ENCODE assay signal across 11 mouse cellular contexts in genomic region chr4:155700425-155700824, GRCm38 (mm10). TPM values are rescaled to one million over a fixed set of nuclear protein-coding genes. Genes with fewer than 3 reads are reported as not detected.
A peak's percentile ranks its signal among the peaks of the same experiment; 100 is the strongest.
DNase-seq lines count a peak whose midpoint lies in the region; ATAC-seq and TF ChIP-seq lines count a peak whose summit lies in the region.
"Had no signal": no experiment of that assay in that cellular context is flagged by ENCODE, and none has a peak within 500 bp of the region (broad histone marks: within the 10 kb centered on the region; RNA-seq: fewer than 3 reads in every experiment).

No protein-coding gene starts in this region.

- no peaks in the 10 kb centered on the region for H3K36me3 ChIP-seq in embryonic facial prominence, embryonic 11.5 days (replicated peaks; ENCODE audit: control insufficient read depth, insufficient read depth, low read depth, low read length)
- no peaks in the 10 kb centered on the region for H3K36me3 ChIP-seq in embryonic facial prominence, embryonic 10.5 days (replicated peaks)

- no peak overlapping the region for H3K27ac ChIP-seq in embryonic facial prominence, embryonic 11.5 days (replicated peaks; ENCODE audit: low read depth, low read length)
- no peak overlapping the region for H3K27ac ChIP-seq in embryonic facial prominence, embryonic 10.5 days (replicated peaks)
- H3K27ac ChIP-seq: macrophage had no signal

- H3K4me3 ChIP-seq in embryonic facial prominence, embryonic 11.5 days (ENCODE audit: low read depth, low read length), result no peak overlapping the region
- no peak overlapping the region for H3K4me3 ChIP-seq in embryonic facial prominence, embryonic 10.5 days
- H3K4me3 ChIP-seq in lung, adult 2 months (replicated peaks; ENCODE audit: extremely low read depth, low read depth, low read length), result no peak overlapping the region

- no peak for TF ChIP-seq POLR2A in lung, adult 2 months (IDR thresholded peaks at IDR 0.05; ENCODE audit: borderline replicate concordance, extremely low read depth, low read depth, low read length)

- no peak for ATAC-seq in embryonic facial prominence, embryonic 11.5 days (replicated peaks; ENCODE audit: insufficient number of reproducible peaks, low FRiP score, low TSS enrichment, low read depth)
- ATAC-seq in inflammation-experienced regulatory T-cells, adult 6 months, result peak; percentile 30
- ATAC-seq: forebrain, embryonic 16.5 days had no signal

- TF ChIP-seq CTCF in lung, adult 2 months (IDR thresholded peaks at IDR 0.05; ENCODE audit: insufficient read depth, low read length), result peak; percentile 21; the same call in 1 of the 2 replicates

- H3K9me3 ChIP-seq in embryonic facial prominence, embryonic 11.5 days (replicated peaks; ENCODE audit: control insufficient read depth, low read length), result no peaks in the 10 kb centered on the region
- H3K9me3 ChIP-seq in embryonic facial prominence, embryonic 10.5 days, result no peaks in the 10 kb centered on the region

- H3K4me2 ChIP-seq in embryonic facial prominence, embryonic 11.5 days (ENCODE audit: low read depth, low read length), result no peak overlapping the region

- H3K4me1 ChIP-seq in embryonic facial prominence, embryonic 11.5 days (ENCODE audit: control insufficient read depth, insufficient read depth, low read length), result no peaks in the 10 kb centered on the region
- peaks cover 21% of the 10 kb centered on the region for H3K4me1 ChIP-seq in embryonic facial prominence, embryonic 10.5 days
- H3K4me1 ChIP-seq in lung, adult 2 months (ENCODE audit: control insufficient read depth, insufficient read depth, low read length), result no peaks in the 10 kb centered on the region; the same call in 1 of the 2 replicates

- H3K27me3 ChIP-seq in embryonic facial prominence, embryonic 11.5 days (ENCODE audit: control insufficient read depth, insufficient read depth, low read length), result peaks cover 2% of the 10 kb centered on the region; the same call in 1 of the 2 replicates
- peaks cover 17% of the 10 kb centered on the region for H3K27me3 ChIP-seq in embryonic facial prominence, embryonic 10.5 days (replicated peaks; ENCODE audit: low read depth, poor library complexity, severe bottlenecking)

- no peak overlapping the region for H3K9ac ChIP-seq in embryonic facial prominence, embryonic 11.5 days (replicated peaks; ENCODE audit: low read length)

- peak; percentile 51 for DNase-seq in embryonic facial prominence, embryonic 11.5 days (ENCODE audit: low spot score)
- no peak for DNase-seq in embryonic facial prominence, embryonic 10.5 days (ENCODE audit: low spot score)
- no peak for DNase-seq in lung, adult 2 months
- no peak for DNase-seq in lung, postnatal 14 days
- peak; percentile 38 for DNase-seq in MN1 (ENCODE audit: low spot score)
- DNase-seq in right cerebral cortex, postnatal 36 days (ENCODE audit: low spot score in 2 of 2), result no peak
- no peak for DNase-seq in right cerebral cortex, adult 18-20 months
- DNase-seq: heart, postnatal 10 days had no signal

RNA-seq across cellular contexts. Expression of gene Ssu72, which starts 4.2 kb away (rescaled TPM):
- polyA plus RNA-seq in embryonic facial prominence, embryonic 11.5 days (2014; fragmentation: Nextera tagmentation; extraction: Ambion mirVana), result 147 and 151 TPM in 2 replicates
- 158 and 167 TPM in 2 replicates for polyA plus RNA-seq in embryonic facial prominence, embryonic 10.5 days (2016; fragmentation: Nextera tagmentation; extraction: Ambion mirVana)
- polyA plus RNA-seq in lung, adult 2 months (2012; rRNA removed), result 103 and 128 TPM in 2 replicates
- 100 to 1,000 TPM; 145 to 170 (median 154) TPM for polyA plus RNA-seq in inflammation-experienced regulatory T-cells, adult 6 months (2017; shearing (Covaris generic))

RNA-seq across cellular contexts. Expression of gene Fndc10, which starts 6.3 kb away (rescaled TPM):
- 2.1 TPM in 2 replicates for polyA plus RNA-seq in embryonic facial prominence, embryonic 11.5 days (2014; fragmentation: Nextera tagmentation; extraction: Ambion mirVana)
- 1.5 and 1.8 TPM in 2 replicates for polyA plus RNA-seq in embryonic facial prominence, embryonic 10.5 days (2016; fragmentation: Nextera tagmentation; extraction: Ambion mirVana)
- polyA plus RNA-seq in lung, adult 2 months (2012; rRNA removed), result 10.6 and 11.8 TPM in 2 replicates
- 1 to 10 TPM in 1 of 3 experiments, under 1 TPM in 2; 0.16 to 1.6 (median 0.96) TPM for polyA plus RNA-seq in inflammation-experienced regulatory T-cells, adult 6 months (2017; shearing (Covaris generic))

RNA-seq across cellular contexts. Expression of gene Mib2, which starts 31.4 kb away (rescaled TPM):
- 11.0 and 11.8 TPM in 2 replicates for polyA plus RNA-seq in embryonic facial prominence, embryonic 11.5 days (2014; fragmentation: Nextera tagmentation; extraction: Ambion mirVana)
- 19.3 and 20.0 TPM in 2 replicates for polyA plus RNA-seq in embryonic facial prominence, embryonic 10.5 days (2016; fragmentation: Nextera tagmentation; extraction: Ambion mirVana)
- polyA plus RNA-seq in lung, adult 2 months (2012; rRNA removed), result 90.1 and 92.0 TPM in 2 replicates
- 1 to 10 TPM; 3.1 to 5.2 (median 3.9) TPM for polyA plus RNA-seq in inflammation-experienced regulatory T-cells, adult 6 months (2017; shearing (Covaris generic))

RNA-seq across cellular contexts. Expression of gene Tmem240, which starts 34.2 kb away (rescaled TPM):
- polyA plus RNA-seq in embryonic facial prominence, embryonic 11.5 days (2014; fragmentation: Nextera tagmentation; extraction: Ambion mirVana), result 0.56 and 0.70 TPM in 2 replicates
- polyA plus RNA-seq in embryonic facial prominence, embryonic 10.5 days (2016; fragmentation: Nextera tagmentation; extraction: Ambion mirVana), result 0.53 and 0.79 TPM in 2 replicates
- polyA plus RNA-seq in lung, adult 2 months (2012; rRNA removed), result 1.6 and 1.8 TPM in 2 replicates
- polyA plus RNA-seq in inflammation-experienced regulatory T-cells, adult 6 months (2017; shearing (Covaris generic)), result under 1 TPM; 0.13 to 0.16 (median 0.13) TPM

RNA-seq across cellular contexts. Expression of gene Mmp23, which starts 47.2 kb away (rescaled TPM):
- polyA plus RNA-seq in embryonic facial prominence, embryonic 11.5 days (2014; fragmentation: Nextera tagmentation; extraction: Ambion mirVana), result 6.3 and 8.7 TPM in 2 replicates
- polyA plus RNA-seq in embryonic facial prominence, embryonic 10.5 days (2016; fragmentation: Nextera tagmentation; extraction: Ambion mirVana), result 5.8 and 7.4 TPM in 2 replicates
- 30.8 and 42.7 TPM in 2 replicates for polyA plus RNA-seq in lung, adult 2 months (2012; rRNA removed)
- polyA plus RNA-seq in inflammation-experienced regulatory T-cells, adult 6 months (2017; shearing (Covaris generic)), result not detected
- polyA plus RNA-seq: macrophage had no signal

Comparison
In these comparisons a context has a peak if more than half of its experiments do, and no peak if none do; other contexts are left out.
1. DNase-seq: peak in embryonic facial prominence, embryonic 11.5 days (single experiment) and MN1 (single experiment); none in embryonic facial prominence, embryonic 10.5 days (single experiment), lung, adult 2 months (single experiment), lung, postnatal 14 days (single experiment), right cerebral cortex, postnatal 36 days (0 of 2) and right cerebral cortex, adult 18-20 months (single experiment).